Mouse (Mus musculus) embryonic stem cell, embryonic (primary cell): ENCODE results near the gene Phgr1.

Source experiments
- CTCF ChIA-PET, 4 experiments: fragments of 300-600 bp in 2 of 4; fragments of 350-600 bp in 2 of 4; sonication (Branson Sonifier 250); formaldehyde crosslinking; loops; one replicate each; lab custom pipeline; 2022; ENCODE audit warnings: inconsistent platforms in 2 of 4; lab: Charles Lee
- POLR2A ChIA-PET, 4 experiments: fragments of 300-600 bp in 2 of 4; fragments of 350-600 bp in 2 of 4; sonication (Branson Sonifier 250); formaldehyde crosslinking; loops; one replicate each; lab custom pipeline; 2022; ENCODE audit warnings: antibody characterized with exemption in 4 of 4, inconsistent platforms in 1 of 4; lab: Charles Lee

The Phgr1 gene

DNA sequence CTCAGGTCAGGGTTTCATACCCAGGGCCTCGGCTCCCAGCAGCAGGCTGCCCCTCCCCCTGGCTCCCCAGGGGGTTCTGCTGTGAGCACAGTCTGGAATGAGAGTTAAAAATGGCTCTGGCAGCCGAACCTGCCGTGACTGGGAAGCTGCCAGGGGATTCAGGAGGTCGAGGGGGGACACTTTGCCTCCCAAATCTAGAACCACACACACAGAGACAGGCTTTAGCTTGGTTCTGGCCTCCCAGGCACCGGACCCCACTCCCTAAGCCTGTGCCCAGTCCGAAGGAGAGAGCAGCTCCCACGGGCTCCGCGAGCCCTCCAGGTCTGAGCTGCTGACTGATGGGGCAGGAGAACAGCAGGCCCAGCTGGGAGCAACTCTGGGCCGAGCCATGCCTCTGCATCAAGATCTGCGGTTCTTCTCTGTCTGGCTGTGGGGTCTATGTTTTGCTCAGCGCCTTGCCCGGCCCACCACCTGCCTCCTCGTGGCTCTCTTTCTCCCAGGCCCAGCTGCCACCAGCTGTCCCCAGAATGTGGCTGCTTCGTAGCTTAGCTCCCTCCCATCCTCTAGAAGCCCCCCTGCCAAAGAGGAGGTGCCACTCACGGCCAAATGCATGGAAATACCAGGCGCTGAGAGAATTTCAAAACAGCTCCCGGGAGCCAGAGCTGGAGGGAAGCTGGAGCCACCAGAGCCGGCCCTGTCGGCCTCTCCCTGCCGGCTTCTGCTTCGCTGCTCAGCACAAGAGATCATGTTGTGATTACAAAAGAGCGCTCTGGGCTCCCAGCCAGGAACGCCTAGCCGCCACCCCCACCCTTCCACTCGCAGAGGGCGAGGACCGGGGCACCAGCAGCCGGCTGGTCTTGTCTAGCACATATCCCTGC, 10.4 kb upstream of the Phgr1 start, which contains the start of gene Ccdc9b:
Gene Ccdc9b (minus strand): TSS at position 756 of the 878 bp plus-strand sequence.
- ChIA-PET POLR2A (interaction anchor here in 3 of 4 experiments (0.5 to 2.5 kb wide), 22 partner anchors 10 to 582 kb away, joined by 3 to 15 read pairs (median 4); partner anchors contain the start of genes Ankrd63 (in 1 of the 3), Disp2 (in 1 of the 3), Inafm2 (in 1 of the 3) and Ivd (in 1 of the 3)), CTCF (interaction anchor here (0.6 to 4.7 kb wide), 29 partner anchors 10 to 496 kb away, joined by 3 to 38 read pairs (median 4); partner anchors contain the start of genes Inafm2 (in 2 of the 4) and Disp2 (in 1 of the 4))

DNA sequence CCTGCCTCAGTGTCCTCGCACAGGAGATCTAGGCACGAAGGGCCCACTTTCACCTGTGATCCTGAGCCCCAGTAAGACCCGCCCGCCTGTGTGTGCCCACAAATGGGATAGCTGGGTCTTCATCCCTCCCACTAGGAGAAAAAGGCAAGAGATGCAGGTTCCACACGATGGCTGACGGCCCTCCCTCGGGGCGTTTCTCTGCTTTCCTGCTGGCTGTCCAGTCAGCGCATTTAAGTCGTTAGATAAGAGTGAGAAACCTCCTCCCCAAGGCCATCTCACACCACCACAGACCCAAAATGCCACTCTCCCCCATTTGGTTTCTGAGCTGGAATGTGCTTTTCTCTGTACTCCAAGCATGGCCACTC, 9.8 kb upstream of the Phgr1 start:
- ChIA-PET POLR2A (interaction anchor here in 3 of 4 experiments (0.8 to 2.5 kb wide), 15 partner anchors 11 to 581 kb away, joined by 3 to 15 read pairs (median 4); partner anchors contain the start of genes Disp2 (in 1 of the 3), Inafm2 (in 1 of the 3) and Ivd (in 1 of the 3)), CTCF (interaction anchor here (0.7 to 4.7 kb wide), 25 partner anchors 11 to 276 kb away, joined by 3 to 38 read pairs (median 5); partner anchors contain the start of genes Inafm2 (in 2 of the 4) and Disp2 (in 1 of the 4))

DNA sequence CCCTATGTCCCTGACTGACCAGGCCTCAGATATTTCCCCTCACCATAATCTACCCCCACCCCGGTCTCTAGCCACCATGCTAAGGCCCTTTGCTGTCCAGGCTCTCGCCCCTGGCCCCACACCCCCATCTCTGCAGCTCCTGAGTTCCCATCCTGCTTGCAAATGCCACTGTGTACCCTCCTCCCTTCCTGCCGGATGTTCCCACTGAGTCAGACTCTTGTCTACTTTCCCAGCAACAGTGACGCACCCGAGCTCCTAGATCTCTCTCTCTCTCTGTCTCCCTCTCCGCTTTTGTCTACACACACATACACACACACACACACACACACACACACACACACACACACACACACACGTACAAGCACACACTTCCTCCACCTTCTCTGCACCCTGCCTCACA, 9.1 kb upstream of the Phgr1 start:
- ChIA-PET POLR2A (interaction anchor here in 3 of 4 experiments (0.6 to 2.5 kb wide), 11 partner anchors 9 to 284 kb away, joined by 3 to 9 read pairs (median 4); partner anchors contain the start of genes Disp2 (in 1 of the 3), Inafm2 (in 1 of the 3) and Ivd (in 1 of the 3)), CTCF (interaction anchor here (0.5 to 4.7 kb wide), 35 partner anchors 9 to 495 kb away, joined by 3 to 38 read pairs (median 4); partner anchors contain the start of genes Disp2 (in 1 of the 4) and Inafm2 (in 1 of the 4))

DNA sequence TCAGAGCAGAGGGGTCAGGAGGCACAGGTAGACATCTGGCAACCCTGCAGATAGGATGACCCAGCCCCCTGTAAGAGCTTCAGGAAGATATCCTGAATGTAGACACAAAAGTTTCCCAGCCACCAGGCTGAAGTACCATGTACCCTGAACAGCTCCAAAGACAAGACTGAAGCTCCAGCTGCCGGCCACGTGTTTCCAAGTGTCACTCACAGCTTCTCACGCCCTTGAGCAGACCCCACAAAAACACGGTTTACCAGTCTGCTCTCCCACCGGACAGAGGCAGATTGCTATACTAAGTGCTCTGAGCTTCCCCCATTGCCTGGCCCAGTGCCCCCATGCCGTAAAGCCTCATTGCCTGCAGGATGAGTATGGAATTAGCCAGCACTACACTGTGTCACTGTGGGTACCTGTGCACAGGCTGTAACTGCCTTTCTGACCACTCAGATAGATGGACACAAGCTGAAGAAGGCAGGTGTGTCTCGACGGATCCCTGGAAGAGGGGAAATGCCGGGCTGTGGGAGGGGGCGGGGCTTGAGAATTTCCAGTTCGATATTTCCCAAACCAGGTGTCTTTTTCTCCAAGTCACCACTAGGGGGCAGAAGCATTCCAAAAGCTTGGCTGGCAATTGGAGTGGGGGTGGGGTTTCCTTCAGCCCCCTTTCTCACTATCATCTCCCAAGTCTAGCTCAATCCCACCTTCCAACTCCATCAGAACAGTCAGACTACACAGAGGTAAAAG, 8.3 kb upstream of the Phgr1 start:
- POLR2A ChIA-PET, result interaction anchor here in 3 of 4 experiments (0.5 to 2.5 kb wide), 14 partner anchors 10 to 347 kb away, joined by 3 to 9 read pairs (median 4); partner anchors contain the start of genes Disp2 (in 1 of the 3), Inafm2 (in 1 of the 3), Ivd (in 1 of the 3) and Knstrn (in 1 of the 3)
- CTCF ChIA-PET, result interaction anchor here (0.5 to 4.7 kb wide), 50 partner anchors 9 to 770 kb away, joined by 3 to 38 read pairs (median 4); partner anchors contain the start of genes Disp2 (in 2 of the 4), Inafm2 (in 1 of the 4) and Knstrn (in 1 of the 4)

DNA sequence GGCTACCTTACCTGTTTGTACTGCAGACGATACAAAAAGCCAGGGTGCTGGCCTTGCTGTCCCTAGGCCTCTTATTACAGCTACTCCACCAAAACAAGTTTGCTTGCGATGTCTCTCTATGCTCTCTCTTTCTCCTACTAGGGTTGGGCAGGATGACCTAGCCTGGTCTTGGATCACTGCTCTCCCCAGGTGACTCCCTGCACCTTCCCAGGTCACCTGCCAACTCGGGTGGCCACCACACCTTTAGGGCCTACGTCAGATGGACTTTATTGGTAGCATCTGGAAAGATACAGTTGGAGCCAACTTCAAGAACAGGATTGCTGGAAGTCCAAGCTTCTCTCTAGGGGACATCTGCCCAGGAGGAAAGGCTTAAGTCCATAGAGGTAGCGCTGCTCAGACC, 7.7 kb upstream of the Phgr1 start:
- POLR2A ChIA-PET, result interaction anchor here in 3 of 4 experiments (0.5 to 1.8 kb wide), 7 partner anchors 10 to 347 kb away, joined by 3 to 9 read pairs (median 4); partner anchors contain the start of gene Knstrn (in 1 of the 3)
- CTCF ChIA-PET, result interaction anchor here (0.5 to 4.7 kb wide), 31 partner anchors 9 to 565 kb away, joined by 3 to 38 read pairs (median 5); partner anchors contain the start of genes Disp2 (in 2 of the 4) and Inafm2 (in 1 of the 4)

DNA sequence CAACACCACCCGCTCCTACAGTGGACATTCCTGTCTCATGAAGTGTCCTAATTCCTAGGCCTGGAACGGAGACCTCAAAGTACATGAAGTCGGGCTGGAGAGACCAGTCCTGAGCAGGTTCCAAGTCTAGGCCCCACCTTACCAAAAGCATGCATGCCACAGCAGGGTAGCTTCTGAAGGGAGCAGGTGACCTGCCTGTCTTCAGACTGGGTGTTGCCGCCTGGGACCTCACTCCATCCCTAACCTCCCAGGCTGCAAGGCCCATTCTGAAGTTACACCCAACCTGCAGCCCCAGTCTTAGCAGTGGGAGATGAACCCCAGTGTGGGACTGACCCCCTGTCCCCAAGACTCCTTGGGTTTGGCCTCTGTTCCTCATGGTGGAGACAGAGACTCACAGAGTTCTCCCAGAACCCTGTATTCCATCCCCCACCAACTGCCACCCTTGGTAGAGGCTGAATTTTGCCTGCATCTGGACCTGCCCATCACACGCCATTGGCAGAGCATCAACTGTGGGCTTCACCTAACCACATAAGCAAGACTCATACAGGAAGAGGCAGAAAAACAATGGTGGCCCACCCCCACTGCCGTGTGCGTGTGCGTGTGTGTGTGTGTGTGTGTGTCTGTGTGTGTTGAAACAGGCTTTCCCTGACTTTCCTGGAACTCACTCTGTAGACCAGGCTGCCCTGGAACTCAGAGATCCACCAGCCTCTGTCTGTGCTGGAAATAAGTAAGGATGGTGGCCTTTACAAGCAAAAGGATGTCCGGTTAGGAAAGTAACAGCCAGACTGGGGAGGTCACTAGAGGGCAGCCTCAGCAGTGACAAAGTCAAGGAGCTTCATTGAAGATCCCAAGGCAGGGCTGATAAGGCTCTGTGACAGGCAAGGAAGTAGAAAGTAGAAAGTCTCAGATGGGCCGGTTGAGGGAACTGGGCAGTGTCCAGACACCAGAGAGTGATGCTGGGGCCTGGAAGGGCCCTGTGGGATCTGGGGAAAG, 6.2 kb upstream of the Phgr1 start:
- POLR2A ChIA-PET, result interaction anchor here in 2 of 4 experiments (0.5 to 0.9 kb wide), 2 partner anchors 17 to 428 kb away, joined by 3 to 4 read pairs; no protein-coding TSS in a partner anchor
- CTCF ChIA-PET, result interaction anchor here in 3 of 4 experiments (0.5 to 4.6 kb wide), 10 partner anchors 13 to 569 kb away, joined by 3 to 17 read pairs (median 4); partner anchors contain the start of genes Disp2 (in 1 of the 3) and Knstrn (in 1 of the 3)

DNA sequence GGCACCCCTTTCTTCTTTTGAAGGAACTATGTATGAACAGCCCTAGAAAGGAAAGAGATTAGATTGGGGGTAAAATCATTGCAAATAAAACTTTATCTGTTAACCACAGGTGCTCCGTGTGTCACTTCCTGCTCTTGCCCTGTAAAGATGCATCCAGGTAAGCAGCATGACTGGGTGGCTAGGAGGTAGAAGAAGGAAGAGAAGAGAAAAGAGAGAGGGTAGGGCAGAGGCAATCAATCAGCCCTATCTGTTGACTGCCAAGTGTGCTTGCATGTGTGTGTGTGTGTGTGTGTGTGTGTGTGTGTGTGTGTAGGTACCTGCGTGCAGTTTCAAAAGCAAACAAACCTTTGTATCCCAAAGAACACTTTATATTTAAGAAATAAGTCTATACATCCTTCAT, 2.0 kb downstream of the Phgr1 start:
- ChIA-PET POLR2A (no interaction called here), CTCF (interaction anchor here in 1 of 4 experiments (1.2 kb wide), 1 partner anchor 10 kb away, joined by 3 read pairs; no protein-coding TSS in a partner anchor)

DNA sequence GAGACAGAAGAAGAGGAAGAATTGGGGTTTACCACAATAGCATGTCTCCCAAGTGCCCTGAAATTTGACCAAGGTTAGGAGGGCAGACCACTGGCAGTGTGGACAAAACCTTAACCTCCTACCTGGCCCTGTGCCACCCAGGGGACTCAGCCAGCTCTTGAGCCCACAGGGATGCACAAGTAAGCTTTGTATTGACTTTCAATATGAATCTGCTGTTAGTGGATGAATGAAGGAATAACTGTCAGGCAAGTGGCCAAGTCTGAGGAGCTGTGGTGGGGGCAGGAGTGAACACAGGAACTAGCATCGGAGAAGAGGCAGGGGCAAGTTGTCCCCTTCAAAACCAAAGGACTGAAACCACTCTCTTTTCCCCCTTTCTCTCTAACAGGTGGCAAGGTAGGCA, 2.8 kb downstream of the Phgr1 start:
- POLR2A ChIA-PET, result no interaction called here
- CTCF ChIA-PET, result interaction anchor here in 1 of 4 experiments (1.2 kb wide), 1 partner anchor 11 kb away, joined by 3 read pairs; no protein-coding TSS in a partner anchor

DNA sequence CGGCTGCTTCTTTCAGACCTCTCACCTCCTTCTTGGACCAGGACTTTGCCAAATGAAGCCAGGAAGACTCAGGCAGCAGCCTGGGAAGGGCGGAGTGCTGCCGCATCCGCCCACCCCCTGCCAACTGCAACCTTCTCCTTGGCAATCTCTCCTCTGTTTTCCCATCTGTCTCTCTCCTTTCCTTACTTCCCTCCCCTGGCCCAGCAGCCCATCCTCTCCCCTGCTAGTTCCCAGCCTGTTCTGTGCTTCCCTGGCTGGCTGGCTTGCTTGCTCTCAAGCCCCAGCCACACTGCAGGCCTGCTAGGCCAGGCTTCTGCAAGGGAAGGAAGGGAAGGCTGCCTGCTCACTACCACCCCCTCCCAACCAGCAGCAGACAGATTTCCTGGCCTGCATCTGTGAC, 3.3 kb downstream of the Phgr1 start:
- CTCF ChIA-PET, result interaction anchor here in 1 of 4 experiments (1.2 kb wide), 1 partner anchor 12 kb away, joined by 3 read pairs; no protein-coding TSS in a partner anchor
- POLR2A ChIA-PET, result no interaction called here

DNA sequence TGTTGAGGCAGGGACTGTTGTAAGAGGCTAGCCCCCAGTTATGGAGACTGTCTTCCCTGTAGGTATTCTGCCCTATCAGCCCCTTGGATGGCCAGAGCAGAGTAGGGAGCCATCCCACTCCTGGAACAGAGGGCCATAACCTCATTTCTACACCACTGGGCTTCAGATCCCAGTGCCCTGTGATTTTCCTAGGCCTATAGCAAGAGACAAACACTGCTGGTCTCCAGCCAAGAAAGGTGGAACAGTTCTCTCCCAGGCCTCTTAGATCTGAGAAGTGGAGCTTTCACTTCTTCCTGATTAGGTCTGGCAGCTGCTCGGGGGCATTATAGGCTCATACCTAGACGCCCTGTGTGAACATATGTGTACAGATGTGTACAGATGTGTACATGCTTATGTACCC, 3.7 kb downstream of the Phgr1 start:
- ChIA-PET POLR2A (no interaction called here), CTCF (interaction anchor here in 1 of 4 experiments (1.1 kb wide), 1 partner anchor 15 kb away, joined by 3 read pairs; no protein-coding TSS in a partner anchor)

DNA sequence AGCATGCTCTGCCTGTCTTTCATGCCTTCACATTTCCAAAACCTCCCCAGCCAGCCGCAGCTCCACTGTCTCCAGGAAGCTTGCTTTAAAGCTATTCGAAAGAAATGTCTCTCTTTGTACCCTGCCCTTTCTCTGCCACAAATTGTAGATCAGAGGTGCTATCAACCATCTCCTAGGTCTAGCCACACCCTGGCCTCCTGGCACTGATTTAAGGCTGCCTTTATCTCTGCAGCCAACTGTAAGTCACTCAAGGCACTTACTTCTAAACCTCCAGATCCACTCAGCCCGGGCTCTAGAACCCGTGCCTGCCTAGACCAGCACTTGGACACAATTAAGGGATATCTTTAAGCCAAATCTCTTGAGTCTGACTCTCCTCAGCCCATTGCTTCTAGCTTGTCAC, 5.8 kb downstream of the Phgr1 start:
- POLR2A ChIA-PET, result interaction anchor here in 2 of 4 experiments (0.6 to 1.9 kb wide), 4 partner anchors 10 to 575 kb away, joined by 3 to 4 read pairs (median 4); no protein-coding TSS in a partner anchor
- CTCF ChIA-PET, result interaction anchor here in 1 of 4 experiments (1.9 to 2.1 kb wide), 2 partner anchors 13 to 15 kb away, joined by 9 to 17 read pairs; partner anchors contain the start of gene Ccdc9b

DNA sequence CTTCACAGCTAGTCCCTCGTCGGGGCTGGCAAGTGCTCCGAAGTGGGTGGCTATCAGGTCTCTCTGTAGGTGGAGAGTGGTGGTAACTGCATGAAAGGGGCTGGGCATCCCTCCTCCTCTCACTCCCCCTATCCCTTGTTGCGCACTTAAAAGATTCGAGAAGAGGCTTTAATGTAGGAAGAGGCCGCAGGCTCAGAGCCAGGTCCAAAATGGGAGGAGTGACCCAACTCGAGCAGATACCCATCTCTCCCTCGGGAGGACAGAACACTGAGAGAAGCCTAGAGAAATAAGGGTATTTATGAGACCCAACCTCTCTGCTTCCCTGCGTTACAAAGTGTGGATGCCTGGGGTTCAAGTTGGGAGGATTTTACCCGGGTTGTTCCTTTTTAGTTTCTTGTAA, 6.5 kb downstream of the Phgr1 start:
- ChIA-PET CTCF (interaction anchor here in 2 of 4 experiments (0.5 to 2.1 kb wide), 7 partner anchors 12 to 79 kb away, joined by 3 to 17 read pairs (median 4); partner anchors contain the start of gene Ccdc9b (in 1 of the 2)), POLR2A (interaction anchor here in 2 of 4 experiments (0.6 to 1.9 kb wide), 7 partner anchors 9 to 131 kb away, joined by 3 to 7 read pairs (median 4); partner anchors contain the start of gene Ivd (in 1 of the 2))

DNA sequence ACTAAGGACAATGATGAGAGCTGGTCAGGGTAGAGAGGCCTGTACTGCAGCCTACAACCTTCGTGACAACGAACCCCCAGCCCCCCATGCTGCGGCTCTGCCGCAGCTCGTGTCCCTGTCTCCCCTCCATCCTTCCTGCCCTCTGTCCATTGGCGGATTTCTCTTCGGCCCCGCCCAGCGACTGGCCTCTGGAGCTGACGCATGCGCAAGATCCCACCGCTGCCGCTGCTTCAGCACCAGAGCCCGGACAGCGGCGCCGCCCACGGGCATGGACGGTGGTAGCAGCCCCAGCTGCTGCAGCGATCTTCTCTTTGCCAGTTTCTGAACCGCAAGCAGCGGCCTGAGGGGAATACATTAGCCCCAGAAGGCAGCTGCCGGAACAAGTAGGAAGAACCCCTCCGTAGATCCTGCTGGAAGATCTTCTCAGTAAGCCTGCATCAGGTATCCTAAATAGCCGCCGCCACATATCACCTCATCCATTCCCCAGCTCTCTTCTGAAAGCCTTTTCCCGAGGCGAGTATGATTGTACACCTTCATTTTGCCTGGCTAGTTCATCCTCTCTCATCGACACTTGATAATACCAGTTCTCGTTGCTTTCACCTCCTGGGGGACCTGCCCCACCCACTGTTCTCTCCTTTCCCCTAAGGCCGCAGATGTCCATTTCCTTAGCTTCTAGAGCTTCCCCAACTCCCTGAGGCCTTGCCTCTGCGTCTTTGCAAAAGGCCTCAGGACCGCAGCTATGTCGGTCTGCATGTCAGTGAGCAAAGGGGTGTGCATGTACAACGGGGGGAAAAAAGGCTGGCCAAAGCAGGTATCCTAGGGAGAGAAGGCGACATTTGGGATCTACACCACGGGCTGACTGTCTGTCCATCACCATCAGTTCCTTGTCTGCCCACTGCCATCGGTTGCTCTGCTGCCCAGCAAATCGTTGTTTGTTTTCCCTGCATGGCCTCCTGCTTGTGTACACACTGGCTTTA, 7.2 kb downstream of the Phgr1 start, which contains the start of gene Disp2:
Gene Disp2 (plus strand): TSS at position 216 of the 977 bp plus-strand sequence.
- POLR2A ChIA-PET, result interaction anchor here in 3 of 4 experiments (0.7 to 1.9 kb wide), 9 partner anchors 8 to 134 kb away, joined by 3 to 7 read pairs (median 4); partner anchors contain the start of genes Ivd (in 1 of the 3) and Knstrn (in 1 of the 3)
- CTCF ChIA-PET, result interaction anchor here in 3 of 4 experiments (0.5 to 2.1 kb wide), 8 partner anchors 9 to 80 kb away, joined by 3 to 17 read pairs (median 4); partner anchors contain the start of gene Ccdc9b (in 1 of the 3)

DNA sequence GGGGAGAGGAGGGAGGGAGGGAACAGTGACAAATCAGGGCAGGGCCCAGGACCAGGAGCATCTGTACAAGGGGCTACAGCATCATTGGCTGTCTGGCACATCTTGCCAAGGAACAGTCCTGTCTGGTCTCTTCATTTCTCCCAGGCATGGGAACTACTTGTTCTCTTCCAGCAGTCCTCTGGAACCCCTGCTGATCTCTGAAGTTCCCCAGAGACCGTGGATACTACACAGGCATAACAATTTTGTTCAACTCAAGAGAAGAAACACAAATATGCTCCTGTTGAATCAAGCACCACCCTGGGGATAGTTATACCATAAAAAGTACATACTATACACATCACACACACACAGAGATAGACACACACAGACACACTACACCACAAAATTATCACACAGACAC, 8.5 kb downstream of the Phgr1 start:
- CTCF ChIA-PET, result no interaction called here
- POLR2A ChIA-PET, result interaction anchor here in 1 of 4 experiments (0.6 to 0.7 kb wide), 2 partner anchors 11 to 1872 kb away, joined by 3 to 5 read pairs; no protein-coding TSS in a partner anchor
